Mouse (Mus musculus) neural tube, embryonic 15.5 days (tissue): ENCODE results near the gene Mindy1. TPM values are rescaled to one million over a fixed set of nuclear protein-coding genes. Genes with fewer than 3 reads are reported as not detected.
A peak's percentile ranks its signal among the peaks of the same experiment; 100 is the strongest.

Experiments
- ATAC-seq: fragments of 200-750 bp; cut with Nextera tagmentation; 2 replicates; pipeline ENCODE4 v1.8.0; 2017; ENCODE audit warnings: mild to moderate bottlenecking, moderate TSS enrichment, moderate library complexity; ENCODE audit not compliant: low FRiP score
- H3K27ac ChIP-seq: fragments of 300-500 bp; sonication (generic); replicated peaks from 2 replicates; pipeline ENCODE4 v1.5.1; 2015; ENCODE audit warnings: mild to moderate bottlenecking, inconsistent platforms
- H3K27me3 ChIP-seq: fragments of 300-500 bp; sonication (generic); replicated peaks from 2 replicates; pipeline ENCODE4 v1.6.1; 2015; ENCODE audit warnings: inconsistent platforms
- H3K36me3 ChIP-seq: fragments of 300-500 bp; sonication (generic); 2 replicates; pipeline ENCODE4 v1.6.1; 2015; ENCODE audit warnings: inconsistent platforms
- H3K4me1 ChIP-seq: fragments of 300-500 bp; sonication (generic); 2 replicates; pipeline ENCODE4 v1.6.1; 2015; ENCODE audit warnings: inconsistent platforms
- H3K4me2 ChIP-seq: fragments of 300-500 bp; sonication (generic); 2 replicates; pipeline ENCODE4 v1.6.1; 2015; ENCODE audit warnings: inconsistent platforms, mild to moderate bottlenecking, moderate library complexity
- H3K4me3 ChIP-seq: fragments of 300-500 bp; sonication (generic); replicated peaks from 2 replicates; pipeline ENCODE4 v1.5.1; 2015; ENCODE audit warnings: mild to moderate bottlenecking, inconsistent platforms
- H3K9ac ChIP-seq: fragments of 300-500 bp; sonication (generic); replicated peaks from 2 replicates; pipeline ENCODE4 v1.6.1; 2015; ENCODE audit warnings: mild to moderate bottlenecking, inconsistent platforms
- H3K9me3 ChIP-seq: fragments of 300-500 bp; sonication (generic); replicated peaks from 2 replicates; pipeline ENCODE4 v1.6.1; 2016; ENCODE audit warnings: inconsistent platforms
- WGBS: fragments of 180-500 bp; shearing (Covaris S2); methylation state at CpG from one replicate; pipeline ENCODE4 v1.1.7; 2015; ENCODE audit warnings: mixed read lengths; 5-methylcytosine and 5-hydroxymethylcytosine counted together
- polyA plus RNA-seq: library from polyadenylated mRNA; unstranded; fragments of >200 nt; fragmentation: Nextera tagmentation; extraction: Ambion mirVana; gene quantifications from 2 replicates; pipeline ENCODE4 v1.2.1, GENCODE M21; 2015

Mindy1 gene
- polyA plus RNA-seq, 1 experiment from 2014 or later: 37.3 TPM

- WGBS: 85% methylated on average over 12 of the region's 12 CpGs
- peaks cover 34% of the 10 kb centered on the region for H3K4me1 ChIP-seq
- peak overlapping the region; percentile 76 for H3K4me2 ChIP-seq
- no peak overlapping the region for H3K9ac ChIP-seq
- H3K9me3 ChIP-seq: no peaks in the 10 kb centered on the region
- no peak for ATAC-seq
- H3K4me3 ChIP-seq: 0 out of 2 replicates have a peak overlapping the region, but pooled peaks have one; percentile 56
- H3K27me3 ChIP-seq: no peaks in the 10 kb centered on the region
- H3K27ac ChIP-seq: no peak overlapping the region
- peaks cover 15% of the 10 kb centered on the region for H3K36me3 ChIP-seq
Measured at GRCm38 (mm10) chr3:95284501-95285281, 3.5 kb downstream of the Mindy1 start.

GRCm38 (mm10) chr3:95285390-95285789 lies 4.2 kb downstream of the Mindy1 start:
- H3K4me1 ChIP-seq: peaks cover 30% of the 10 kb centered on the region
- no peak for ATAC-seq
- 95% methylated on average over 5 of the region's 5 CpGs for WGBS
- H3K27ac ChIP-seq: no peak overlapping the region
- H3K27me3 ChIP-seq: no peaks in the 10 kb centered on the region
- H3K9ac ChIP-seq: no peak overlapping the region
- H3K36me3 ChIP-seq: peaks cover 15% of the 10 kb centered on the region
- no peak overlapping the region for H3K4me2 ChIP-seq
- no peak overlapping the region for H3K4me3 ChIP-seq
- no peaks in the 10 kb centered on the region for H3K9me3 ChIP-seq

DNA sequence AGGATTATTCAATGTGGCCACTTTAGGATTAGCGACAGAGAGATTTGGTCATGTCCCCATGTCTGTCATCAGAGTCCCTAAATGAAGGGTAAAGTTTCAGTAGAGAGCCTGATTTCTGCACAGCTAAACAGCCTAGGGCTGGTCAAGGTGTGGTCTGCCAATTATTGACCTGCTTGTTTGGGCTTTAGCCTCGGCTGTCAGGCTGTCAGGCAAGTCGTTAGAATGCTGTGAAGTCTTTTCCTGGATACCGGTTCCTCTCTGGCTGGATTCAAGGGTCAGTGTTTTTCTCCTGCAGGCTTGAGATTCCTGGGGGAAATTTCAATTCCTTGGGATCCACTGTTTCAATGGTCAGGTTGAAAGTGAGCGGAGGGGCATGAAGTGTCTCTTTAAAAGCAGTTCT lies 4.9 kb downstream of the Mindy1 start:
- no peak overlapping the region for H3K27ac ChIP-seq
- H3K27me3 ChIP-seq: no peaks in the 10 kb centered on the region
- peaks cover 24% of the 10 kb centered on the region for H3K4me1 ChIP-seq
- no peak overlapping the region for H3K4me3 ChIP-seq
- WGBS: 72% methylated on average over 5 of the region's 5 CpGs
- H3K9me3 ChIP-seq: no peaks in the 10 kb centered on the region
- no peak overlapping the region for H3K9ac ChIP-seq
- H3K4me2 ChIP-seq: no peak overlapping the region
- peaks cover 19% of the 10 kb centered on the region for H3K36me3 ChIP-seq
- ATAC-seq: no peak

DNA sequence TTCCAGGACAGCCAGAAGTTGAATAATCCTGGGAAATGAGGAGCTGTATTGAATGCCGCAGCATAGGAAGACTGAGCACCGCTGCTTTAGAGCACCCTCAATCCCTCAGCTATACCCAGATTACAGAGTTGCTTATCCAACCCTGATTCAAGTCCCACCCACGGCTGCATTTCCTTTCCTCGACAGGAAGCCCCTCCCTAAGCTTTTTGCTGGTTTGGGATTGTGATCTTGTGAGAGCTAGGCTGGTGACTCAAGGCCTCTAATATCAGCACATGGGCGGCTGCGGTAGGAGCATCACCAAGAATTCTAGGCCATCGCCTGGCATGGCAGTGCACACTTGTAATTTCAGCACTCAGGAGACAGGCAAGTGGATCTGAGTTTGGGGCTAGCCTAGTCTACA lies 5.4 kb downstream of the Mindy1 start:
- Histone ChIP-seq H3K4me1 (peaks cover 24% of the 10 kb centered on the region), H3K9me3 (no peaks in the 10 kb centered on the region), H3K27me3 (no peaks in the 10 kb centered on the region), H3K36me3 (peaks cover 22% of the 10 kb centered on the region), H3K4me3 (no peak overlapping the region), H3K9ac (no peak overlapping the region), H3K27ac (no peak overlapping the region), H3K4me2 (no peak overlapping the region)
- no peak for ATAC-seq
- WGBS: 89% methylated on average over 7 of the region's 7 CpGs

DNA sequence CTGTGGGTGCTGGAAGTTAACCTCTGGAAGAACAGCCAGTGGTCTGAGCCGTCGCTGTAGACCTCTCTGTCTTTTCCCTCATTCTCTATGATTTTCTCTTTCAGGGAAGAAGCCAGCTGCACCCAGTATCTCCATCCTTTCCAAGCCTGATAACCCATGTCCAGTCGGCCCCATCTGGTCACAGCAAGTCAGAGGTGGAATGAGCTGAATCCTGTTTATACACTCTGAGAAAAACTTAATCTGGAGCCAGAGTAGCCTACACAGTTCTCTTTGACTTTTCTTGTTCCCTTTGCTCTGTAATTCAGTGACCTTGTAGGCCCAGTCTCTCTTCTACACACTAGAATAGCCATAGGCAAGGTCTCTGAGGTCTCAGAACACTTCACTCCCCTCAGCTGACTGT lies 6.4 kb downstream of the Mindy1 start:
- H3K36me3 ChIP-seq: peaks cover 30% of the 10 kb centered on the region

GRCm38 (mm10) chr3:95289419-95289818 lies 8.3 kb downstream of the Mindy1 start:
- Histone ChIP-seq H3K27ac (no peak overlapping the region), H3K4me3 (no peak overlapping the region), H3K4me1 (peaks cover 9% of the 10 kb centered on the region), H3K4me2 (no peak overlapping the region), H3K9ac (no peak overlapping the region), H3K9me3 (no peaks in the 10 kb centered on the region), H3K27me3 (no peaks in the 10 kb centered on the region), H3K36me3 (peaks cover 49% of the 10 kb centered on the region)
- ATAC-seq: no peak
- 94% methylated on average over 4 of the region's 4 CpGs for WGBS

More for the DNA sequence above, 6.4 kb downstream of the Mindy1 start:
- Histone ChIP-seq H3K4me3 (no peak overlapping the region), H3K4me1 (peaks cover 21% of the 10 kb centered on the region), H3K9ac (no peak overlapping the region), H3K9me3 (no peaks in the 10 kb centered on the region), H3K4me2 (no peak overlapping the region), H3K27ac (no peak overlapping the region), H3K27me3 (no peaks in the 10 kb centered on the region)
- WGBS: 95% methylated on average over 3 of the region's 3 CpGs
- no peak for ATAC-seq

DNA sequence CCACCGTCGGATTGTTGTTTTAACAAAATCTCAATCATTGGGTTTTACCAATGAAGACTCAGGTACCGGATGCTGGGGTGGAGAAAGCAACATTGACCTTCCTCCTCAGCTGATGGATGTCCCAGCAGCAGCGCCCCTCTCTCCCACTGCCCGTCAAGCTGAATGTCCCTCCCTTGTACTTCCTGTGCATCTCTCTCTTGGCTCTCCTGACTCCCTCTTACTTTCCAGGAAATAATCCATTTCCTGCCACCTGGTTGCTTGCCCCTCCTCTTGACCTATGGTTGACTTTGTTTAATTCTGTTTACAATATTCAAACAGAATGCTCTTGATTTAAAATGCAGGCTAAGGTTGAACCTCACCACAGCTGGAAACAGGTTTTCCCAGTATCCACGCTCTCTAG lies 9.0 kb downstream of the Mindy1 start:
- Histone ChIP-seq H3K4me3 (no peak overlapping the region), H3K9me3 (no peaks in the 10 kb centered on the region), H3K27ac (no peak overlapping the region), H3K36me3 (peaks cover 55% of the 10 kb centered on the region), H3K4me1 (0 out of 2 replicates have a peak, but pooled peaks cover 1% of the 10 kb centered on the region), H3K9ac (no peak overlapping the region), H3K27me3 (no peaks in the 10 kb centered on the region), H3K4me2 (no peak overlapping the region)
- no peak for ATAC-seq
- 83% methylated on average over 6 of the region's 6 CpGs for WGBS

DNA sequence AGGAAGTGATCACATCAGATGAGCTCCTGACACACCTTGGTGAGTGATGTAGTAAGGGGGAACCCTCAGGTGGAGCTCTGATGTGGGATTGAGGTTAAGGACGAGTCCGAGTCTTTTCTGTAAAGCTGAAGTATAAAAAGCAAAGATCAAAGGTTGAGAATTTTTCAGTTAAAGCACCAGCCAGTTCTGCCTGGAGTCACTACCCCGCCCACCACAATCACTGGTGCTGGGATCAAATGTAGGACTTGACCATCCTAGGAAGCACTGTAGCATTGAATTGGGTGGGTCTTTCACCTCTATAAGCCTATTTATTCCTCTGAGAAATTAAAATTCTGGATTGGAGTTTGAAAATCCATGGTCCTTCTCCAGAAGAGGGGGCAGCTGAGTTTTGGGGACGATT lies 9.9 kb downstream of the Mindy1 start:
- Histone ChIP-seq H3K4me1 (no peaks in the 10 kb centered on the region), H3K9me3 (no peaks in the 10 kb centered on the region), H3K27me3 (no peaks in the 10 kb centered on the region), H3K4me2 (no peak overlapping the region), H3K4me3 (no peak overlapping the region), H3K9ac (no peak overlapping the region), H3K27ac (no peak overlapping the region), H3K36me3 (peaks cover 59% of the 10 kb centered on the region)
- 87% methylated on average over 4 of the region's 4 CpGs for WGBS
- ATAC-seq: no peak

GRCm38 (mm10) chr3:95292899-95293298 lies 11.8 kb downstream of the Mindy1 start:
- WGBS: 92% methylated on average over 2 of the region's 2 CpGs
- Histone ChIP-seq H3K4me3 (no peak overlapping the region), H3K4me1 (no peaks in the 10 kb centered on the region), H3K9ac (no peak overlapping the region), H3K27me3 (no peaks in the 10 kb centered on the region), H3K4me2 (no peak overlapping the region), H3K9me3 (no peaks in the 10 kb centered on the region), H3K36me3 (peaks cover 54% of the 10 kb centered on the region), H3K27ac (no peak overlapping the region)
- no peak for ATAC-seq

DNA sequence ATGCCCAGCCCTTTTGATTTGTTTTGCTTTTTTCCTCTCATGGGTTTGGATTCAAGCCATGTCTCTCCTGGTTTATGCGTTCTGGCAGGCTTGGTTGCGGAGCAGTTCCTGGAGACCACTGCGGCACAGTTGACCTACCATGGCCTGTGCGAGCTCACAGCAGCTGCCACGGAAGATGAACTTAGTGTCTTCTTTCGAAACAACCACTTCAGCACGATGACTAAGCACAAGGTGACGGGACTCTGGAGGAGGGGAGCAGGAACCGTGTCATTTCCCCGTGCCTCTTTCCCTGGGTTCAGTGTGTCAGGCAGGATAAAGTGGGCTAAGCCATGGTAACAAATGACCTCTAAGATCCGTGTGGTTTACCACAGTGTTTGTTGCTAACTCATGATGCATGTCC lies 12.4 kb downstream of the Mindy1 start:
- no peaks in the 10 kb centered on the region for H3K4me1 ChIP-seq
- WGBS: 84% methylated on average over 11 of the region's 11 CpGs
- no peaks in the 10 kb centered on the region for H3K27me3 ChIP-seq
- no peak overlapping the region for H3K9ac ChIP-seq
- no peak overlapping the region for H3K4me2 ChIP-seq
- H3K27ac ChIP-seq: no peak overlapping the region
- ATAC-seq: no peak
- no peak overlapping the region for H3K4me3 ChIP-seq
- H3K36me3 ChIP-seq: peaks cover 48% of the 10 kb centered on the region
- no peaks in the 10 kb centered on the region for H3K9me3 ChIP-seq

GRCm38 (mm10) chr3:95294316-95294715 lies 13.2 kb downstream of the Mindy1 start:
- Histone ChIP-seq H3K36me3 (peaks cover 45% of the 10 kb centered on the region), H3K27me3 (no peaks in the 10 kb centered on the region), H3K4me2 (no peak overlapping the region), H3K4me1 (no peaks in the 10 kb centered on the region), H3K9ac (no peak overlapping the region), H3K4me3 (no peak overlapping the region), H3K9me3 (no peaks in the 10 kb centered on the region), H3K27ac (no peak overlapping the region)
- WGBS: 87% methylated on average over 7 of the region's 7 CpGs
- no peak for ATAC-seq

- peaks cover 45% of the 10 kb centered on the region for H3K36me3 ChIP-seq
- no peak overlapping the region for H3K27ac ChIP-seq
- no peaks in the 10 kb centered on the region for H3K27me3 ChIP-seq
- ATAC-seq: no peak
- 85% methylated on average over 5 of the region's 5 CpGs for WGBS
- H3K9ac ChIP-seq: no peak overlapping the region
- H3K4me2 ChIP-seq: no peak overlapping the region
- no peak overlapping the region for H3K4me3 ChIP-seq
- H3K9me3 ChIP-seq: no peaks in the 10 kb centered on the region
- H3K4me1 ChIP-seq: no peaks in the 10 kb centered on the region
Measured at GRCm38 (mm10) chr3:95294718-95295117, 13.6 kb downstream of the Mindy1 start.
